Mouse (Mus musculus): ENCODE measurements around the gene Tspan5.

Gene Tspan5

DNA sequence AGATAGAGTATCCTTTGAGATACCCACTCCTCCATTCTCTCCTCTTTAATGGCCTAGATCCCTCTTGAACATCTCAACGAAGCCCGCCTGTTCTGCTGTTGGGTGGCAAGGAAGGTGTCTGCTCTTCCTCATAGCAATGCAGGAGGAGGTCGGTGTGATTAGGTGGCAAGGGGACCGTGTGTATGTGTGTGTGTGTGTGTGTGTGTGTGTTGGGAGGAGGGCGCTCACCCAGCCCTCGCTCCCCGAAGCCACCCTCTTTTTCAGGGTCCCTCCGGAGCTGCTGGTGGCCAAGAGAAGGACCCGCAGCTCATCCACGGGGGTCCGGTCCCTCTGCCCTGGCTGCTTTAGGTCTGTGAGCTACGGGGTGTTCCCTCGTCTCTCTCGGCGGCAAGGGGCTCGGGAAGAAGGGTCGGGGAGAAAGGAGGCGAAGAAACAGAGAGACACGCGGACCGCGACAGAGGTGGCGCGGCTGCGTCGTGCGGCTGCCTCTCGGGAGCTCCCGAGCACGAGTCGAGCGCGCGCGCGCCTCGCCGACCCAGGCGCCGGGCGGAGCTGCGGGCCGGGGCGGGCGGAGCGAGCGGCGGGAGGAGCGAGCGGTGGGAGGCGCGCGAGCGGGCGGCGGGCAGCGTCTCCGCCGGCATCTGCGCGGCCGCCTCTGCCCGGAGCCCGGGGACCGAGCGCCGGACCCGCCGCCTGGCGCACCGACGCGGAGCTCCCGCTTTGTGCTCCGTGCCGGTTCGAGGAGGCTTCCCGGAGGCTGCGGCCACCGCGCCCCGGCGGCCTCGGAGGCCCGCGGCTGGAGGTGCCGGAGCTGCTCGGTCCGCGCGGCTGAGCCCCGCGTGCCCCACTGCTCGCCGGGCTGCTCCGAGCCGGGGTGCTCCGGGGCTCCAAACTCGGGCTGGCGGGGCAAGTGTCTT is at the start of gene Tspan5:
TSS of gene Tspan5 (plus strand) at position 547 of the 917 bp plus-strand sequence.
- peak; percentile 98 for DNase-seq

- no peak for DNase-seq
These were observed 49.7 kb upstream of the Tspan5 start for GRCm38 (mm10) chr3:138692302-138692701.

- DNase-seq: no peak
These were observed 38.6 kb upstream of the Tspan5 start for GRCm38 (mm10) chr3:138703399-138703798.

GRCm38 (mm10) chr3:138704469-138704868 is 37.5 kb upstream of the Tspan5 start:
- no peak for DNase-seq

- DNase-seq: no peak
These were observed 36.1 kb upstream of the Tspan5 start for GRCm38 (mm10) chr3:138705875-138706274.

DNA sequence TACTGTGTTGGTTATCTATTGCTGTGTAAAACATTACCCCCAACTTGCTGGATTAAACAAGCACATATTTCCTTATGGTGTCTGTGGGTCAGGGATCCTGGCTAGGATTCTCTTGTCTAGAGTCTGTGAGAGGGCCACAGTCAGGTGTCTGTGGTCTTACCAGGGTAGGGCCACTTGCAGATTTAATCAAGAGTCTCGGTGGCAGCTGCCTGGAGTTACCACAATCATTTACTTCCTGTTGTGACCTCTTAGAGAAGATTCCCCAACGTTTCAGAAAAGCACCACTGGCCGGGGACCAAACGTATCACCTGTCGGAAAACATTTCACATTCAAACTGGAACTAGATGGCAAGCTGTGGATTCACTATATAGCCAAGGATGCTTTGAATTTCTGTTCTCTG is 32.8 kb upstream of the Tspan5 start:
- DNase-seq: no peak

DNA sequence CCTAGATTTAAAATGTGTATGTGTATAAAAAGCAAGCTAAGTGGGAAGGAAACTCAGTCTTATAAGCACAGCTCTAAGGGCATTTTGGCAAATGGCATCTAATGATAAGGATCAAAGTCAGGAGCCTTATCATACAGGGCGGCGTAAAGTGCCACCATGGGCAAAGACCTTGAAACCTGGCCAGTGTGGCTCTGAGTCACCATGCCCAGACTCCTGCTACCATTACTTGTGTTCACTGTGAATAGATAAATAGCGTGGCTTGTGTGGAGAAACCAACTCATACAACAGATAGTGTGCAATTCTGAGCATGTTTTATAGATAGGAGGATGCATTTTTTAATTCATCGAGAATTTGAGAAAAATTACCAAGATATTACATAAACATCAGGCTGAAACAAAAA is 30.0 kb upstream of the Tspan5 start:
- DNase-seq: no peak

GRCm38 (mm10) chr3:138712452-138713140 is 29.4 kb upstream of the Tspan5 start:
- no peak for DNase-seq

DNA sequence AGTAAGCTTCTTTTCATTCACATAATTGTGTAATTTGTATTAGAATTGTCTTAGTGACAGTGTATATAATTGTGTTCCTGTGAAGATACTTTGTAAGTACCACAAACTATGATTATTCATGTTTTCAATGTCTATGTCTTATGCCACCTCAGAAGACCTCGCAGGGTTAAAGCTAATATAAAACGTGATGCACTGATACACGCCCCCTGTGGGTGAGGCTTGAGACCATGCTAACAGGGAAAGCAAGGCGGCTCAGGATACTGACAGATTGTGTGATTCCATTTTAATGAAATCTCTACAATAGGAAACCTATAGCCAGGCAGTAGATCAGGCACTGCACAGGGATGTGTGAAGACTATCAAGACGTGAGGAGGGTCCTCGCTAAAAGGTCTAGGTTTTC is 28.9 kb upstream of the Tspan5 start:
- no peak for DNase-seq

DNA sequence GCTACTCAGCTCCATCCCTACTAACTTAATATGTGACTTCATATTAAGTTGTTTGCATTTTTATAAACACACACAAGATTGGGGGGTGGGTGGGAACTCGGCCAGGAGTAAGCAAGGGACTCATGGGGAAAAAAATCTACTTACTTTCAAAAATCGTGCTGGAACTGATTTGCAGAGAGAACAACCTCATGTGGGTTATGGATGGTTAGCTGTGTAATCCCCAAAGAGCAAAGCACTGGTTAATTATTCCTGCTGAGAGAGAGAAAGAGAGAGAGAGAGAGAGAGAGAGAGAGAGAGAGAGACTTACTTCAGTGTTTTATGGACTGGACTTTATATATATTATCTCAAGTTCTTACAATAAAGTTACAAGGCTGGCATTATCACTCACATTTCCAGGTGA is 27.2 kb upstream of the Tspan5 start:
- DNase-seq: no peak

GRCm38 (mm10) chr3:138715212-138715611 is 26.8 kb upstream of the Tspan5 start:
- peak; percentile 54 for DNase-seq

GRCm38 (mm10) chr3:138717040-138717439 is 25.0 kb upstream of the Tspan5 start:
- peak; percentile 35 for DNase-seq

GRCm38 (mm10) chr3:138722152-138722551 is 19.8 kb upstream of the Tspan5 start:
- peak; percentile 92 for DNase-seq

GRCm38 (mm10) chr3:138727571-138727970 is 14.4 kb upstream of the Tspan5 start:
- no peak for DNase-seq

DNA sequence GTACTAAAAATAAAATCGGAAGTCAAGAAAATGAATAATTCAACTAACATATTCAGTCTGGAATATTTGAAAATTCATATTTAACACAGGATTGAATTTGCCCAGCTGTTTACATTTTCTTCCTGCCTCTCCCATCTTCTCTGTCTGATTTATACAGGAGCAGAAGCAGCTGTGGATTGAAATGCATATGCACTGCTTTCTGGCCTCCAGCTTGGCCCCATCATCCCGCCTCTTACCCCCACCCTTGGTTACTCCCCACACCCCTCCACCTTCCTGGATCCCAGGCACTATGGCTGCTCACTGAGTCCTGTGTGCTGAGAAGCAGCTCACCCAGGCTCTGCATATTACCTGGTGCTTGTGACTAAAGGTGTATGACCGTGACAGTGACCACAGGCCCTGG is 13.2 kb upstream of the Tspan5 start:
- DNase-seq: no peak

DNA sequence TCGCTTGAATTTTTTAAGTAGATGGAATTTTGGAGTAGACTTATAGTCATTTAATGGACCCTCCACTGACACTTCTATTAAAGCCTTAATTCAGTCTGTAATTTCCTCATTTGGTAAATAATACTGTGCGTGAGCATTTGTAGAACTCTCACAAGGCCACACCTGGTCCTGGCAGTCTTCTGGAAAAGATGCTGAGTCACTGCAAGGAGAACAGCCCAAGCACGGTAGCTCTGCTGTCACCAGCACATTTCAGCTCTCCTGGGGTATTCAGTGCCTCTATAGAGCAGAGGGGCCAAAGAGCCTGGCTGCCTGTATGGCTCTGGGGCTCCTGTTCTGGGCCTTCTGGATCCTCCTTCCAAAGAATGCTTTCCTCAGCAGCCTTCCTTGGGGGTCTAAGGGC is 11.2 kb upstream of the Tspan5 start:
- DNase-seq: no peak

GRCm38 (mm10) chr3:138735760-138736159 is 6.2 kb upstream of the Tspan5 start:
- DNase-seq: peak; percentile 64

GRCm38 (mm10) chr3:138739150-138739700 is 2.8 kb upstream of the Tspan5 start:
- DNase-seq: peak; percentile 35

GRCm38 (mm10) chr3:138740291-138740690 is 1.7 kb upstream of the Tspan5 start:
- peak; percentile 55 for DNase-seq

- peak; percentile 86 for DNase-seq
These were observed 1.0 kb upstream of the Tspan5 start for GRCm38 (mm10) chr3:138740843-138741540.

DNA sequence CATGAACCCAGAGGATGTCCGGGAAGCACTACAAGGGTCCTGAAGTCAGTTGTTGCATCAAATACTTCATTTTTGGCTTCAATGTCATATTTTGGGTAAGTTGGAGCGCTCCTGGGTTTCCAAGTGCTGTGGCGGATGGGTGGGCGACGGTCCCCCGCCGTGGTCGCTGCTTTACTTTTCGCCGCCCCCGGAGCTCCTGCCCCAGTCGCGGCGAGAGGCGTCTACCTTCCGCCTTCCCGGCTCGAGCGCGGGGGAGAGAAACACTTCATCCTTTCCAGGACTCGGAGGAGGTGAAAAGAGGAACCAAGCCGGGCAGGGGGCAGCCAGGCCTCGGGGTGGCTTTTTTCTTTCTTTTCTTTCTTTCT is 553 bp downstream of the Tspan5 start:
- DNase-seq: peak; percentile 95

DNA sequence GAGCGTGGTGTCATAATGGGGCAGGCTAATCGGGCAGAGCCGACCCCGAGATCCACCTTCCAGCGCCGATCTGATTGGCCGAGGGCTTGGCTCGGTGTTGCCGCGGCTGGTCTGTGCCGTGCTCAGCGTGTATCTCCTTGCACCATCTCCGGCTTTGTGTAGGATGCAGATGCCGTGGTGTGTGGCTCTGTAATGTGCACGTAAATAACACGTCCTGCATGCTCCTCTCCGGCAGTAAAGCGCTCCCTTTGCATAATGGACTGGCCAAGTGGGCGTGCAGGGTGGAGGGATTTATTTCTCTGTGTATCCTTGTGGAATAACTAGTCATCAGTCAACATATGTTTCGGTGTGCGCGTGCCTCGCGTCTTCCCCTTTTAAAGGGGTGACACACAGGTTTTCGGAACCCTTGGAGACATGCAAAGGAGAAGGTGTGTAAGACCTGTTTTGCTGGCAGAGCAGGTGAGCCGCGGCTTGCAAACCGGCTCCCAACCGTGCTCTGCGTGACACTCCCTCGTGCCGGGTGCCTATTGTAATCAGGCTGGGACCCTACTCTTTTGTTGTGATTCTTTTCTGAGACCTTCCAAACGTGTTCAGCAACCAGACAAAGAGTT is 1.2 kb downstream of the Tspan5 start:
- peak; percentile 97 for DNase-seq

All from heart, adult 11 months (tissue).